Mouse (Mus musculus) MEL (cell line): ENCODE data around the gene Kpna2.
"Not testable (repeated sequence)": the region's sequence is repeated elsewhere in the genome, so short reads cannot be mapped to it uniquely, and the experiment has no call there.

Experiments
- CTCF ChIP-seq, 3 experiments: IDR thresholded peaks in 2 of 3; conservative IDR thresholded peaks in 1 of 3; 2 replicates each; pipeline ENCODE4 v1.5.1; 2011 to 2012; ENCODE audit warnings: low read length in 3 of 3, low read depth in 2 of 3, mild to moderate bottlenecking in 2 of 3, improper control_type of control experiment in 1 of 3, inconsistent platforms in 1 of 3, mixed read lengths in 1 of 3, moderate library complexity in 1 of 3; ENCODE audit not compliant: control insufficient read depth in 1 of 3, insufficient read depth in 1 of 3, poor library complexity in 1 of 3, severe bottlenecking in 1 of 3
- GABPA ChIP-seq: IDR thresholded peaks from 2 replicates; pipeline ENCODE4 v1.6.1; 2012; ENCODE audit warnings: low read depth, mild to moderate bottlenecking, inconsistent platforms, low read length, improper control_type of control experiment, moderate library complexity
- MXI1 ChIP-seq: IDR thresholded peaks from 2 replicates; pipeline ENCODE4 v1.6.1; 2011; ENCODE audit warnings: mild to moderate bottlenecking, low read depth, low read length, improper control_type of control experiment
- POLR2AphosphoS2 ChIP-seq: IDR thresholded peaks from 2 replicates; pipeline ENCODE4 v1.6.1; 2011; ENCODE audit warnings: low read length, improper control_type of control experiment
- TAL1 ChIP-seq: IDR thresholded peaks from 2 replicates; pipeline ENCODE4 v1.6.1; 2012; ENCODE audit warnings: mild to moderate bottlenecking, inconsistent platforms, low read length, moderate library complexity, mixed read lengths

DNA sequence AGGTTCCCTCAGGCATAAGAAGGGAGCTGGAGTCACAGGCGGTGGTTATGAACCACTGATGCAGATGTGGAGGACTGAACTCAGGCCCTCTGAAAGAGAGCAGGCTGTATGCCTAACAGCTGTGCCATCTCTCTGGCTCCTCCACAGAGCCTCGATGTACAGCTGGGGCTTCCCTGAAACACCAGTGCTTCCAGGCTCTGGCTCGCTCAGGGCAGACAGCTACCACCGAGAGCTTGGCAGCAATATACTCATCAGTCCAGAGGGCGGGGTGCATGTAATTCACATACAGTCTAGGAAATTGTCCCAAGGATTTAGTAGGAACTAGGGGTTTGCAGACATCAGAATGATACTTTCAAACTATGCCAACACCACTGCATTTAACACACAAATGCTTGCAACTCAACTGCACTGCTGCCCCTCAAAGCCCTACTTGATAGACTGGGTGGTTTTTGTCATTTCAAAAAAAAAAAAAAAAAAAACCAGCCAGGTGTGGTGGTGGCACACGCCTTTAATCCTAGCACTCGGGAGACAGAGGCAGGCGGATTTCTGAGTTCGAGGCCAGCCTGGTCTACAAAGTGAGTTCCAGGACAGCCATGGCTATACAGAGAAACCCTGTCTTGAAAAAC, 13.2 kb downstream of the Kpna2 start:
- TF ChIP-seq GABPA; POLR2AphosphoS2; CTCF (IDR thresholded peaks at IDR 0.05 in 2 of 3, conservative IDR thresholded peaks at IDR 0.05 in 1 of 3; ENCODE audit: control insufficient read depth in 1 of 3, insufficient read depth in 1 of 3, low read depth in 2 of 3, low read length in 3 of 3, poor library complexity in 1 of 3, severe bottlenecking in 1 of 3); TAL1; MXI1: not testable (repeated sequence)
